Mouse (Mus musculus): Measurements from ENCODE around the gene Abca12.

The Abca12 gene

DNA sequence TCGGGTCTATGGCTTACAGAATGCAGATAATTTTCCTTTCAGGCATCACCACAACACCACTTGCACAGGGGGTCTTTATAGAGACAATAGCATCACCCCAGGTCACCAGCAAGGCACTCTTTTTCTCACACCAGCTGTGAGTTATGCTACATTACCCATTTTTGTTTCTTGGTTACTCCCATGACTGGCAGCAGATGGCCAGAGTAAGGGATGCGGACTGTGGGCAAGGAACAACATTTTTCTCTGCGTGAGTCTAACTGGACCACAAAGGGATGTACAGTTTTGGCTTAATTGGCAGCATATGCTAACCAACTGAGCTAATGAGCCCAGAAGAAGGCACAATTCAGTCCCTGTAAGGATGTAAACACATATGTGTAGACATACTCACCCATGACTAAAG is 122.8 kb downstream of the Abca12 start:
- no peak for DNase-seq (ENCODE audit: low read depth, low spot score)
- Histone ChIP-seq H3K36me3 (ENCODE audit: control insufficient read depth, insufficient read depth, low read length, poor library complexity, severe bottlenecking) (no peaks in the 10 kb centered on the region), H3K27me3 (ENCODE audit: control insufficient read depth, insufficient read depth, low read length, poor library complexity, severe bottlenecking) (no peaks in the 10 kb centered on the region)

DNA sequence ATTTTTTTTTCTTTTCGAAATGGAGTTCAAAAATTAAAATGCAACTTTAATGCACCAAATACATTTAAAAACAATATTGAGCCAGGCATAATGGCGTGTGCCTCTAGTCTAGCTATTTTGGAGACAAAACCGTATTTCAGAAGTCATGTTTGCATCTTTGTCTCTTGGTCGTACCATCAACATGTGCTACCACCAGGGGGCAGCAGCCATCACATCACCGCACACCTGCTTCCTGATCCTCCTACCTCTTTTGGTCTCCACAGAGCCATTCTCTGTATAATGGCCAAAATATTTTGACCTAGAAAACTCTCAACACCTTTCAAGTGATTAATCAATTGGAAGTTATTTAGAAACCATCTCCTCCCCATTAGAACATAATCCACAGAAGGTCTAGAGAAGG is 125.2 kb downstream of the Abca12 start:
- DNase-seq (ENCODE audit: low read depth, low spot score): peak; percentile 65
- no peaks in the 10 kb centered on the region for H3K27me3 ChIP-seq (ENCODE audit: control insufficient read depth, insufficient read depth, low read length, poor library complexity, severe bottlenecking)
- H3K36me3 ChIP-seq (ENCODE audit: control insufficient read depth, insufficient read depth, low read length, poor library complexity, severe bottlenecking): no peaks in the 10 kb centered on the region

- no peak for DNase-seq (ENCODE audit: low read depth, low spot score)
- H3K36me3 ChIP-seq (ENCODE audit: control insufficient read depth, insufficient read depth, low read length, poor library complexity, severe bottlenecking): no peaks in the 10 kb centered on the region
- H3K27me3 ChIP-seq (ENCODE audit: control insufficient read depth, insufficient read depth, low read length, poor library complexity, severe bottlenecking): no peaks in the 10 kb centered on the region
Observed at GRCm38 (mm10) chr1:71276940-71277339, 137.8 kb downstream of the Abca12 start.

DNA sequence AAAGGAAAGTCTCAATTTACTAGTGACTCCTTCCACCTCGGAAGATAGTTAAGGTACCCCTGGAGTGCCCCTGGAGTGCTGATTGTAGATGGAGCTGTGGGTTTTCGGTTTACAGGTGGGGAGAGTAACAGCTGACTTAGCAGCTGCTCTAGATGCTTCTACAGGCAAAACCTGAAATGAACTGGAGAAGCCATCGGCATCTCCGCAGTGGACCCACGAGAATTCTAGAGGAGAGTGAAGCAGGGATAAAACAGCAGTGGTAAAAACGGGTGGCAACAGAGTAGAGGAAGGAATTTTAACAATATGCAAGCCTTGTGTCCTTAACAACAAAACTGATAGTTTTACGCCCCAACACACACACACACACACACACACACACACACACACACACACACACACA is 142.2 kb downstream of the Abca12 start:
- H3K27me3 ChIP-seq (ENCODE audit: control insufficient read depth, insufficient read depth, low read length, poor library complexity, severe bottlenecking): no peaks in the 10 kb centered on the region
- H3K36me3 ChIP-seq (ENCODE audit: control insufficient read depth, insufficient read depth, low read length, poor library complexity, severe bottlenecking): no peaks in the 10 kb centered on the region
- DNase-seq (ENCODE audit: low read depth, low spot score): no peak

DNA sequence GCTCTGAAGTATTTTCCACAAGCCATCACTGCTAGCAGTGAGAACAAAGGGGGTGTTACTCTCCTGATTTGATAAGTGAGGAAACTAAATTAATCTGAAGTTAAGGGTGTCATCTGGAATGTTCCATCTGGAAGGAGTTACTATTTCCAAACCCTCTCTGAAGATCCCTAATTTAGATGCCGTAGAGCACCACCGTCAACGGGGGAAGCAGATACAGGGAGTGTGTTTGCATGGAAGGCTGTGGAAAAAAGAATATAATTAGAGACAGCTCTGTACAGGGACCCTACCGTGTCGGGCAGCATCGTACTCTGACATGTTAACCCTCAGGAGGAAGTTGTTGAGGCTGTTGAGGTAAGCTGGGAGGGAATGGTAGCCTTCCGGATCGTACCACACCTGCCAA is 142.6 kb downstream of the Abca12 start:
- DNase-seq (ENCODE audit: low read depth, low spot score): no peak
- Histone ChIP-seq H3K36me3 (ENCODE audit: control insufficient read depth, insufficient read depth, low read length, poor library complexity, severe bottlenecking) (no peaks in the 10 kb centered on the region), H3K27me3 (ENCODE audit: control insufficient read depth, insufficient read depth, low read length, poor library complexity, severe bottlenecking) (no peaks in the 10 kb centered on the region)

- H3K36me3 ChIP-seq (ENCODE audit: control insufficient read depth, insufficient read depth, low read length, poor library complexity, severe bottlenecking): no peaks in the 10 kb centered on the region
- no peak for DNase-seq (ENCODE audit: low read depth, low spot score)
- no peaks in the 10 kb centered on the region for H3K27me3 ChIP-seq (ENCODE audit: control insufficient read depth, insufficient read depth, low read length, poor library complexity, severe bottlenecking)
Observed at GRCm38 (mm10) chr1:71270083-71270482, 144.6 kb downstream of the Abca12 start.

DNA sequence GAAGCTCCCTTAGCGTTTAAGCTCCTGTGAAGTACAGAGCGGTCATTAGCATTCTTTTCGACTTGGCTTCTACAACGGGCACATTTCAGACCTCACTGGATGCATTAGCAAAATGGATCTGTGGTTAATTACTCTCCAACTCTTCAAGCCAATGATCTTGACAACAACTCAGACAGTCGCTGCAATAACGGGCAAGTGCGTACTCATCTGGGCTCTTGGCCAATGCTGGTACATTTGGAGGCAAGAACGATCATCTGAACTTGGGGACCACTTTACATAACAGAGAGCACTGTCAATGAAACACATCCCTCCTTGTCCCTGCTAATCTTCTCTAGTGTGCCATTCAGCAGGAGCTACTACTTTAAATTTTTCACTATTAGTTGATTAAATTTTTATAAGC is 148.1 kb downstream of the Abca12 start:
- H3K27me3 ChIP-seq (ENCODE audit: control insufficient read depth, insufficient read depth, low read length, poor library complexity, severe bottlenecking): no peaks in the 10 kb centered on the region
- no peaks in the 10 kb centered on the region for H3K36me3 ChIP-seq (ENCODE audit: control insufficient read depth, insufficient read depth, low read length, poor library complexity, severe bottlenecking)
- DNase-seq (ENCODE audit: low read depth, low spot score): no peak

- Histone ChIP-seq H3K27me3 (ENCODE audit: control insufficient read depth, insufficient read depth, low read length, poor library complexity, severe bottlenecking) (no peaks in the 10 kb centered on the region), H3K36me3 (ENCODE audit: control insufficient read depth, insufficient read depth, low read length, poor library complexity, severe bottlenecking) (no peaks in the 10 kb centered on the region)
- no peak for DNase-seq (ENCODE audit: low read depth, low spot score)
Observed at GRCm38 (mm10) chr1:71263532-71263931, 151.2 kb downstream of the Abca12 start.

GRCm38 (mm10) chr1:71244647-71245046 is 170.1 kb downstream of the Abca12 start:
- no peak for DNase-seq (ENCODE audit: low read depth, low spot score)
- no peaks in the 10 kb centered on the region for H3K27me3 ChIP-seq (ENCODE audit: control insufficient read depth, insufficient read depth, low read length, poor library complexity, severe bottlenecking)

DNA sequence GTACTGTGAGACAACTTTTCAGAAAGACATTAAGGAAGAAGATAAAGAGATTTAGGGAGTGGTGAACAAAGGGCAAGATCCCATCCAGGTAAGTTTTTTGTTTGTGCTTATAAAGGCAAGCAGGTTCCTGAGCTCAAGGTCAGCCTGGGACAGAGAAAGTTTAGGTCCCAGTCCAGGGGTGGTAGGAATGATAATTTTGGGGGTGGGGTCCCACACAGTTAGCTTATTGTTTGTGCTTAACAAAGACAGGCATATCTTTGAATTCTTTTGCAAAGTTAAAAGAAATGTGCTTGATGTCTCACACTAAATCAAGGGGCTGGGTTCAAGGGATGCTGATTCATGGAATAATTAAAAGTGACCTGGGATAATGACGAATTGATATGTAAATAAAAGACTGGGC is 173.3 kb downstream of the Abca12 start:
- Histone ChIP-seq H3K36me3 (ENCODE audit: control insufficient read depth, insufficient read depth, low read length, poor library complexity, severe bottlenecking) (no peaks in the 10 kb centered on the region), H3K27me3 (ENCODE audit: control insufficient read depth, insufficient read depth, low read length, poor library complexity, severe bottlenecking) (no peaks in the 10 kb centered on the region)
- DNase-seq (ENCODE audit: low read depth, low spot score): no peak

More at GRCm38 (mm10) chr1:71244647-71245046, 170.1 kb downstream of the Abca12 start:
- H3K36me3 ChIP-seq (ENCODE audit: control insufficient read depth, insufficient read depth, low read length, poor library complexity, severe bottlenecking): no peaks in the 10 kb centered on the region

GRCm38 (mm10) chr1:71239586-71239985 is 175.1 kb downstream of the Abca12 start:
- no peak for DNase-seq (ENCODE audit: low read depth, low spot score)
- no peaks in the 10 kb centered on the region for H3K27me3 ChIP-seq (ENCODE audit: control insufficient read depth, insufficient read depth, low read length, poor library complexity, severe bottlenecking)
- H3K36me3 ChIP-seq (ENCODE audit: control insufficient read depth, insufficient read depth, low read length, poor library complexity, severe bottlenecking): no peaks in the 10 kb centered on the region

GRCm38 (mm10) chr1:71235335-71235734 is 179.4 kb downstream of the Abca12 start:
- DNase-seq (ENCODE audit: low read depth, low spot score): no peak
- Histone ChIP-seq H3K27me3 (ENCODE audit: control insufficient read depth, insufficient read depth, low read length, poor library complexity, severe bottlenecking) (no peaks in the 10 kb centered on the region), H3K36me3 (ENCODE audit: control insufficient read depth, insufficient read depth, low read length, poor library complexity, severe bottlenecking) (no peaks in the 10 kb centered on the region)

DNA sequence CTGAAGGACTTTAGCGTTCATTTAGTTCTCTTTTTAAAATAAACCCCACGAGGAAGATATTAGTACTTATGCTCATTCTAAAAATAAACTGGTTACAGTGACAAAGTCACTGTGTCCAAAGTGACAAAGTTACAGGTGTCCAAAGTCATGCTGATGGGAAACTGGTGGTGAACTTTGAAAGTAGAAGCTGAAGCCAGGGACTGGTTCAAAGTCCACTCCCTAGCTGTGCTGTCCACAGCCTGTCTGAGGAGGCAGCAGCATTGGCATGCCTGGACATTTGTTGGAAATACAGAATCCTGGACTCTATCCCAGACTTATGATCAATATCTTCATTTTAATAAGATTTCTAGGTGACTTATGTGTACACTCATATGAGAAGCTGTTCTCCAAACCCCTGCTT is 183.5 kb downstream of the Abca12 start:
- Histone ChIP-seq H3K27me3 (ENCODE audit: control insufficient read depth, insufficient read depth, low read length, poor library complexity, severe bottlenecking) (no peaks in the 10 kb centered on the region), H3K36me3 (ENCODE audit: control insufficient read depth, insufficient read depth, low read length, poor library complexity, severe bottlenecking) (no peaks in the 10 kb centered on the region)
- DNase-seq (ENCODE audit: low read depth, low spot score): no peak

DNA sequence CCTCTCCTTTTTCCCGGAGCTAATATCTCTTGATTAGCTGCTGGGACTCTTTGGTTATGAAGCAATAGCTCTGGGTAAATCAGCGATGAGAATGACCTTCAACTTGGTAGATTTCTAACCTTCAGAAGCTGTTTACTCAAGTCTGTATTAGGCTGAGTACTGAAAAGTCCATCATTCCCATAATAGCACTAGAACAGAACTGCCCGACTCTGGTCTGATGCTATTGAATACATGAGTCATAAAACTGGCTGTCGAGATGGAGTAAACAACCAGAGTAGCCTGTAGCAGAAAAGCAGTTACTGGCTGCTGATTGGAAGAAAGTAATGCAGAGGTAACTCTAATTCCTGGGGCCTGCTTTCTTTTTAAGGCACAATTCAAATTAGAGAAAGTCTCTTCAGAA is 211.1 kb downstream of the Abca12 start:
- Histone ChIP-seq H3K36me3 (ENCODE audit: control insufficient read depth, insufficient read depth, low read length, poor library complexity, severe bottlenecking) (no peaks in the 10 kb centered on the region), H3K27me3 (ENCODE audit: control insufficient read depth, insufficient read depth, low read length, poor library complexity, severe bottlenecking) (no peaks in the 10 kb centered on the region)
- DNase-seq (ENCODE audit: low read depth, low spot score): no peak

DNA sequence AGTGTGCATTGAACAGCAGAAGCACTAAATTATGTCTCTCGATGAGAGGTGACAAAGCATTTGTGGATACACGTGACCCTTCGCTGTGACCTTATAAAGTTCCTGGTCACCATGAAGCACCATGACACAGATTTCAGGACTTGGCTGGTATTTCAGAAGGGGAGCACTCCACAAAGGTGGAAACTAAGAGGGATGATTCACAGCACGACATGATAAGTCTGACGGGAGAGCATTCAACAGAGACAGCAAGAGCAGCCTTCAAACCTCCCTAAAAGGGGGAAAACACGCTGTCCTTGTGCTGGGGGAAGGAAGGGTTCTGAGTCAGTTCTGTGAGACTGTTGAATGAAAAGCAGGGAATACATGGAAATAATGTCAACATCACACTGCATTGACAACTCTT is 218.5 kb downstream of the Abca12 start:
- no peaks in the 10 kb centered on the region for H3K27me3 ChIP-seq (ENCODE audit: control insufficient read depth, insufficient read depth, low read length, poor library complexity, severe bottlenecking)
- H3K36me3 ChIP-seq (ENCODE audit: control insufficient read depth, insufficient read depth, low read length, poor library complexity, severe bottlenecking): no peaks in the 10 kb centered on the region
- DNase-seq (ENCODE audit: low read depth, low spot score): no peak

- H3K36me3 ChIP-seq (ENCODE audit: control insufficient read depth, insufficient read depth, low read length, poor library complexity, severe bottlenecking): no peaks in the 10 kb centered on the region
- H3K27me3 ChIP-seq (ENCODE audit: control insufficient read depth, insufficient read depth, low read length, poor library complexity, severe bottlenecking): no peaks in the 10 kb centered on the region
- DNase-seq (ENCODE audit: low read depth, low spot score): no peak
Observed at GRCm38 (mm10) chr1:71195333-71195732, 219.4 kb downstream of the Abca12 start.

All from splenic B cell, adult 2 months (primary cell).